Mouse (Mus musculus) frontal cortex, adult (tissue): ENCODE measurements at regions not wholly inside any gene's neighbourhood (a gene's known extent, or its start where the extent isn't known, plus 50 kb on each side); places are given as distances from the start of the nearest gene placed in this dataset.

ENCODE experiments used
- ATAC-seq: cut with Nextera tagmentation; 2 replicates; pipeline ENCODE4 v1.9.2; 2017; ENCODE audit warnings: mild to moderate bottlenecking, moderate library complexity, mixed read lengths; ENCODE audit not compliant: low TSS enrichment

DNA sequence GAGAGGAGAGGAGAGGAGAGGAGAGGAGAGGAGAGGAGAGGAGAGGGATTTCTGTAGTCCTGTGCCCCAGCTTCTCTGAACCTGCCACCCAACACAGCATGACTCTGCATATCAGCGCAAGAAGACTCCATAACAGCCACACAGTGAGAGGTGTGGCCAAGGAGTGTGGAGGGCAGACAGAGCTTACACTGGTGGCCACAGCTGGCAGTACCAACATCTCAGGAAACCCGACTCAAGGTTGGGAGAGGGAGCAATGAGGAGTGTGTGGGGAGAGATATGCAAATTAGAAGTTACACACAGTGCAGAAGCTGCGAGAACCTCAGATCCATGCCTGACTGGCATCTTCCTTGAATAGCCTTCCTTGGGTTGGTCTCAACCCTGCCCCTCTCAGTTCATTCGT, 63.5 kb upstream of the Vps8 start:
- no peak; the same call in 1 of the 2 replicates for ATAC-seq

DNA sequence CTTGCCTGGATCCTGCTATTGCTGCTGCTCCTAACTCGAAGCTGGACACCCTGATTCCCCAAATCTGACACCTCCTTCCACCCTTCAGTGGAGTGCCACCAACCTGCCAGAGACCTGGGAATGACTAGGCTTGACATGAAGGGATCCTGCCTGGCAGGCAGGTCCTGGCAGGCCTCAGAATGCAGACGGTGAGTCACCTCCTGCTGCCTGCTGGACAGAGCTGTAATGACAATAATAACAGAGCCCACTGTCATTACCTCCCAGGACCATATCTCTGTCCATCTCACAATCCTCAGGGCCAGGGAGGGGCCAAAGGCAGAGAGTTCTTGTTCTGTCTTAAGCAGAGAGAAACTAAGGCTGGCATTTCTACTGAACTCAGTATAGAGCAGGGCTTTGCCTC, 61.5 kb upstream of the Vps8 start:
- ATAC-seq = no peak

DNA sequence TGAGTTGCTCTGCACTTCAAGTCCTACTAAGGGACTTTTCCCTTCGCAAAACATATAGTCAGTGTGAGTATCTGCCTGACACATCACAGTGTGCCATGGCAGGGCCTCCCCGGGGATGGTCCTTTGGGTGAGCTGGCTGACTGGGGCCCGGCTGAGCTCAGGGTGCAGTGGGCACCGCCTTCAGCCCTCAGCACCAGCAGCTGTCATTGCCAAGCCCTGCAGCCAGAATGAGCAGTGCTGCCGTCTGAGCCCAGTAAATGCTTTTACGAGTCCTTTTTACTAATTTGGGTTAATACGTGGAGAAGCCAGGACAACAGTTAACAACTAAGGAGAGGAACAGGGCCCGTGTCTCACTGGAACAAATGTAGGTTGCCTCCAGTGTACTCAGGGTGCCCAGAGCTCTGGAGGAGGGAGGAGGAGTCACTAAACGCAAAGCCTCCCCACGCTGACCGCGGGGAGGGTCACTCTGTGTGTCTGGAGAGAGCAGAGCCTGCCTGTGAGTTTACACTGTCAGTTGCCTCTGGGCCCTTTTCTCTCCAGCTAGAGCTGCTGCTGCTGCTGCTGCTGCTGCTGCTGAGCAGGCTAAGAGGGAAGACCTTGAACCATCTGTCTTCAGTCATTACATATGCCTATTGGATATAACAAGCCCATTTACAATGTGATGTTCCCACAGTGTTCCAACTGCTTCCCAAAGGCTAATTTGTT, 60.1 kb upstream of the Vps8 start:
- no peak for ATAC-seq

DNA sequence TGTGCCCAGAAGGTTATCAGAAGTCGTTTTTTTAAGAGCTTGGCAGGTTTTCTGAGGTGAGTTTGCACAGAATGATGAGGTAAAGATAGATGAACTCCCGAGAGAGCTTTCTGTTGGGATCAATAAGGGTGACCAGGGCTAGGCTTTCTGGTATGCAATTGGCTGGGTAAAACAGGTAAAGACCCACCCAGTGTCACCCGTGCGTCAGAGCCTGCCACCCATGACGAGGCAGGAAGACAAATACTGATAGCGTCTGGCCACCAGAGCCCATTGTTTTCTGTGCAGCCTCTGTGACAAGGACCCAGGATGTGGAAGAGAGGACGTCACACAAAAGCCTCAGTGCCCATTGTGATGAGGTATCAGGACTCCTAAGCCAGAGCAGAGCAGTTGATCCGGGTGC, 58.0 kb upstream of the Vps8 start:
- ATAC-seq = no peak

DNA sequence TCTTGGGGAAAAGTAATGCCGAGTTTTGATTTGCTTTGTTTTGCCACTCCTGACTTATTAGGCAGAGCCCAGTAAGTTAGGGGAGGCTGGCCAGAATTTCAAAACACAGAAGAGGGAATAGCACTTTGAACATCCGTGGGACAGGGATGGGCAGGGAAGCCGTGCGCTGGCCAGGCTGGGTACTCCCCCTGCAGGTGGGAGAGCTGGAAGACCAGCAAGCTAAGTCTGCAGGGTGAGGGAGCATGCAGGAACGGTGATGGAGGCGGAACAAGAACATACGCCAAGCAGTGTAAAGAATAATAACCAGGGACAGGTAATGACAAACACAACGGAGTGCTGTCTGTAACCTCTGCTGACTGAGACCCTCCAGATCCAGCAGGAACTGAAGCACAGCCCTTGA, 55.5 kb upstream of the Vps8 start:
- no peak for ATAC-seq

DNA sequence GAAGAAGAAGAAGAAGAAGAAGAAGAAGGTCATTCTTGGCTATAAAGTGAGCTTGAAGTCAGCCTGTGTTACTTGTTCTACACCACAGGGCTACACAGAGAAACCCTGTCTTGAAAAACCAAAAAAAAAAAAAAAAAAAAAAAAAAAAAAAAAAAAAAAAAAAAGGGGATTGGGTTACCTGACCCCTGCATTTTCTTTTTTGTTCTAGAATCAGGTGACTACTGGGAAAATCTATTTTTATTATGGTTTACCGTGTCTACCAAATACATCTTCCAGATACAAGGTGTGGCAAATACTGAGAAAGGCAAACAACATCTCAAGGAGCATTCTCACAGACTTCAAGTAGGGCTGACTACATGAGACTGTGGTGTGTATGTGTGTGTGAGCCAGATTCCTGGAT, 54.1 kb upstream of the Vps8 start:
- ATAC-seq = no peak

DNA sequence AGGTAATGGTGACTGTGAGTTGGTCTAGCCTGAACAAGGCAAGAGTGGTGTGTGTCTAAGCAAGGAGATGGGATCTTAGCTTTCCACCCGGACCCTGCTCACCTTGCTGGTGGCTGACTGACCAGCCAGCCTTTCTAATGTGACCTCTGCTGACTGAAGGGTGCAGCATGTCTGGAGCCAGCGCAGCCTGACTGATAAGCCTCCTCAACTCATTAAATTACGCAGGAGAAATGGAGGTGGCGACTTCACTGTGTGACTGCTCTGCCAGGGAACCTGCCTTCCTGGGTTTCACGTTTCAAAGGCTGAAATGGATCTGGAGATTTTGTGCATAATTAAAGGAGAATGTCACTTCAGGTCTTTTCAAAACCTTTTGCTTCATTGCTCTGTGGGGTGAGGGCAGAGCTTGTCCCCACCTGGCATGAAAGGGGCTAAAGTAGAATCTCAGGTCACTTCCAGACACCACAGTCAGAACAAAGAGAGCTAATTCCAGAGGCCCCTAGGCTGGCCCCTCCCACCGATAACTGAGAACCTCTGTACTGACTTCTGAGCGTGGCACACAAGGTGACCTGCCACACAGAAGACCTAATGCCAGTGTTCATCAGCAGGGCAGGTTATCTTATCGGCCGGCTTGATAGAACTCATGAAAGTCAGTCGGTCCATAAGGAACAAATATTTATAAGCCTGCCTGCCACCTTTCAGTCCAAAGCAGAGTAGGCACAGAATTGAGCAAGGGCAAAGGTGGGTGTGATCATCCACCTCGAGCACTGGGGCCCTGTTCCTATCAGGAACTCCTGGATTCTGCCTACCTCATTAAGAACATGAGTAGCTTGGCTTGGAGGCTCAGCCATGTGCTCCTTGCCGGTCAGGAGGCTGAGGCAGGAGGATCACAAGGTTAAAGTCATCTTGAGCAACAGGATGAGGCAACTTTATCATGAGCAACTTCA, 53.1 kb upstream of the Vps8 start:
- no peak for ATAC-seq
